Mouse (Mus musculus): Measurements from ENCODE around the gene Pabpc4. TPM values are rescaled to one million over a fixed set of nuclear protein-coding genes. Genes with fewer than 3 reads are reported as not detected.

Gene Pabpc4
- 478 and 1,194 TPM in 2 replicates for polyA plus RNA-seq (2012; ENCODE audit: insufficient read depth, low replicate concordance)

DNA sequence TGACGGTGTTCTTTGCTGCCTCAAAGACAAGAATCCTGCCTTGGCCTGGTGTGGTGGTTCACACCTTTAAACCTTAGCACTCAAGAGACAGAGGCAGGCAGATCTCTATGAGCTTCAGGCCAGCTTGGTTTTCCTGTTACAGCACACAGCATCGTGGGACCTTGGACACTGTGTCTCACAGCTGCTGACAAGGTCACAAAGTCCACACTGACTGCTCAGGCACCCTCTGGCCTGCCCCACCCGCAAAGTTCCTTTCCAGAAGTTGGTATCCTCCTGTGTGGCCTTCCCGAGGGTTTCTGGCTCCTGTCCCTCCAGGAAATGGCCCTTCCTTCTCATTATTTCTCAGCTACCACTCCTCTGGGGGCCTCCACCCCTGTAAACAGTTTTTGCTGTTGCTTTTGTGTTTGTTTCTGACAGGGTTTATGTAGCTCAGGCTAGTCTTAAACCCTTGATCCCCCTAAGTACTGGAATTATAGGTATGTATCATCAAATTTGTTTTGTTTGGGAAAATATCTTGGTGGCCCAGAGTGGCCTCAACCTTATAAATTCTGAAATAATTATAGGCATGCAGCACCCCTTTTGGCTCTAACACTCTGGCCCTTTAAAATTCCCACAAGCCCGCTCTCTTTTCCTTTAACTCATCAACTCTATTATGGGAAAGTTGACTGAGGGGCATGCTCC is at the start of gene Pabpc4:
TSS of gene Pabpc4 (plus strand) at position 631 of the 681 bp plus-strand sequence.
- Histone ChIP-seq H3K27me3 (replicated peaks) (peaks cover 47% of the 10 kb centered on the region), H3K9me3 (no peaks in the 10 kb centered on the region), H3K4me1 (peaks cover 10% of the 10 kb centered on the region), H3K36me3 (replicated peaks; ENCODE audit: low read length) (no peaks in the 10 kb centered on the region), H3K4me3 (replicated peaks) (no peak within 1 kb of the TSS)
- TF ChIP-seq FLI1 (IDR thresholded peaks at IDR 0.05; ENCODE audit: low read length) = no peak
- TF ChIP-seq GATA1 (IDR thresholded peaks at IDR 0.05; ENCODE audit: borderline replicate concordance, low read length) = no peak

DNA sequence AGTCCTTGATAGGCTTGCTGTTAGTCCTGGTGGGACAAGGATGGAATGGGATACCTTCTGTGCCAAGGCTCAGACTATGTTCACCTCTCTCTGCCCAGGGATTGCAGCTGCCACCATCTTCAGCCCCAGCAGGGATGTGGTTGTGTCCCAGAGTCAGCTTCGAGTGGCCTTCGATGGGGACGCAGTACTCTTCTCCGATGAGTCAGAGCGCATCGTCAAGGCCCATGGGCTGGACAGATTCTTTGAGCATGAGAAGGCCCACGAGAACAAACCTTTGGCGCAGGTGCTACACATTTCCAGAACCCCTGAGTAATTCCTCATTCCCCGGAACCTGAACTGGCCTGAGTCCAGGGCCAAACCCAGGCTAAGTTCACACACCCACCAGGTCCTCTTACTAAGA is 48.2 kb upstream of the Pabpc4 start:
- no peak overlapping the region for H3K4me3 ChIP-seq (replicated peaks)
- H3K27me3 ChIP-seq (replicated peaks) = peaks cover 86% of the 10 kb centered on the region
- TF ChIP-seq FLI1 (IDR thresholded peaks at IDR 0.05; ENCODE audit: low read length) = no peak
- no peak for TF ChIP-seq GATA1 (IDR thresholded peaks at IDR 0.05; ENCODE audit: borderline replicate concordance, low read length)
- peaks cover 22% of the 10 kb centered on the region for H3K4me1 ChIP-seq
- no peaks in the 10 kb centered on the region for H3K9me3 ChIP-seq
- no peaks in the 10 kb centered on the region for H3K36me3 ChIP-seq (replicated peaks; ENCODE audit: low read length)

DNA sequence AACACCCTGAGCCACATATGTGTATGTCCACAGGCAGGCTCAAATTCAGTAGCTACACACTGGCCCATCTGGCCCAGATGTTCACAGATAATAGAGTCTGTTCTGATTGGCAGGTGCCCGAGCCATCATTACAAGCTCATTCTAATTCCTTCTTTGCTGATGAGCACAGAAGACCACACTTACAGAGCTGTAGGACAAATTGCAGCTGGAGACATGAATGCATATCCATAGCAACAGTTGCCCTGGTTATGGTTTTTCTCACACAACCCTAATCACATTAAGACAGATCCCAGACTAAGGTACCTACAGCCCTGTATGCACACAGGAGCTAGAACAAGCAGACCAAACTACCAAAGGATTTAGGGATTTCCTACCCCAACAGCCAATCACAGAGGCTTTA is 46.8 kb upstream of the Pabpc4 start:
- peaks cover 83% of the 10 kb centered on the region for H3K27me3 ChIP-seq (replicated peaks)
- no peak overlapping the region for H3K4me3 ChIP-seq (replicated peaks)
- peaks cover 35% of the 10 kb centered on the region for H3K4me1 ChIP-seq
- no peaks in the 10 kb centered on the region for H3K36me3 ChIP-seq (replicated peaks; ENCODE audit: low read length)
- no peaks in the 10 kb centered on the region for H3K9me3 ChIP-seq
- TF ChIP-seq FLI1 (IDR thresholded peaks at IDR 0.05; ENCODE audit: low read length) (no peak), GATA1 (IDR thresholded peaks at IDR 0.05; ENCODE audit: borderline replicate concordance, low read length) (no peak)

DNA sequence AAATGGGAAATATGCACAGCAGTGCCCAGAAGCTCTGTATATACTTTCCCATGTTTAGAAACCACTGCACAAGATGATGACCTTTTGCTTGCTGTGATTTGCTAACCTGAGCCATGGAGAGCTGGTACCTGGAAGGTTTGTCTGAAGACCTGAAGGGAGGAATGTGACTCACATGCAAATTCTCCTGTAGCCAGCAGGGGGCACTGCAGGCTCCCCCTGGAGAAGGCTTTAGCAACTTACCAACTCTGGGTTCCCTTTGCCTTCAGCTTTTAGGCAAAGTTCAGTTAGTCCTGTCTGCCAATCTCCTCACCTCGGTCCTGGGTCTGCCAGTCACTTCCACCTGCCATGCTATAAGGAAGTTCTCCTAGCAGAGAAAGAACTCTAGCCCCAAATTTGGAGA is 45.4 kb upstream of the Pabpc4 start:
- Histone ChIP-seq H3K4me3 (replicated peaks) (no peak overlapping the region), H3K36me3 (replicated peaks; ENCODE audit: low read length) (no peaks in the 10 kb centered on the region), H3K27me3 (replicated peaks) (peaks cover 76% of the 10 kb centered on the region), H3K9me3 (no peaks in the 10 kb centered on the region), H3K4me1 (peaks cover 36% of the 10 kb centered on the region)
- TF ChIP-seq GATA1 (IDR thresholded peaks at IDR 0.05; ENCODE audit: borderline replicate concordance, low read length) (no peak), FLI1 (IDR thresholded peaks at IDR 0.05; ENCODE audit: low read length) (no peak)

DNA sequence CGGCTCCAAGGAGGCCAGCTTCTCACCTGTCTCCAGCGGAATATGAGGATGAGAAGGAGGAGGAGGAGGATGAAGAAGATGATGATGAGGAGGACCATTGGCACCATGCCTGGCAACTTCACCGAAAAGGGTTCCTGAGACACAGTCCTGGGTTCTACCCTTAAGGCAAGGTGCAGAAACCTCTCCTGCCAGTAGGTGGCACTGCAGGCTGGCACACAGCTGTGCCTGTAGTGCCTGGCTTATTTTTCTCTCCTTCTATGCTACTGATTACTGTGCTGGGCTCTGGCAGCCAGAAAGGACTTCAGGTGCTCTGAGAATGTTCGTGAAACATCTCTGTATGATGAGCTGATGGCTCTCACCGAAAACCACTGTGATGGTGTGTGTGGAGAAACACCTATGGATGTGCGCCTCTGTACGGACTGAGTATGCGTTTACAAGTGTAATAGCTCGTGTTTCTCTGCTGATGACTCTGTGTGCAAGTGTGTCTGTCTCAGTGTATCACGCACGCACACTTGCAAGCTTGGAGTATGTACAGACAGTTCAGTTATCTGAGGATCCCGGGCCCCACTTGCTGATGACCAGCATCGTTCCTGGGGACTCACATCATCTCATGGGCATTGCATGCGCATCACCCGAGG is 42.3 kb upstream of the Pabpc4 start:
- Histone ChIP-seq H3K36me3 (replicated peaks; ENCODE audit: low read length) (no peaks in the 10 kb centered on the region), H3K4me3 (replicated peaks) (no peak overlapping the region), H3K27me3 (replicated peaks) (peaks cover 53% of the 10 kb centered on the region), H3K4me1 (peaks cover 36% of the 10 kb centered on the region), H3K9me3 (no peaks in the 10 kb centered on the region)
- TF ChIP-seq FLI1 (IDR thresholded peaks at IDR 0.05; ENCODE audit: low read length) (no peak), GATA1 (IDR thresholded peaks at IDR 0.05; ENCODE audit: borderline replicate concordance, low read length) (no peak)

DNA sequence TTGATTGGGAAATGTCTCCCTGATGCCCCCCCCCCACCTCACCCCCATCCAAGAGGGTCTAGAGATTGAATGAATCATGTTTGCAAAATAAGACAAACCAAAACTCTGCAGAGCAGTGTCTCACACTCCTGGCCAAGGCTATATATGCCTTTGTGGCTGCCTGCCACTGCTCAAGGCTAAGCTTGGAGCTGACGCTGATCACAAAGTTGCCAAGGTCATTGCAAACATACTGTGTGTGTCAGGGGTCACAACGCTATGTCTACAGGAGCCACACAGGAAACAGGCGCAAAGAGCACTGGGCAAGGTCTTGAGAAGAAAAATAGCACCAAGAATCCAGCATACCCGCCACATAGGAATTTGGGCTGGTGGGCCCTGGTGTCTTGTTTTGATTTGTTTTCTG is 41.5 kb upstream of the Pabpc4 start:
- Histone ChIP-seq H3K36me3 (replicated peaks; ENCODE audit: low read length) (no peaks in the 10 kb centered on the region), H3K4me1 (peaks cover 36% of the 10 kb centered on the region), H3K4me3 (replicated peaks) (no peak overlapping the region), H3K9me3 (no peaks in the 10 kb centered on the region), H3K27me3 (replicated peaks) (peaks cover 49% of the 10 kb centered on the region)
- TF ChIP-seq FLI1 (IDR thresholded peaks at IDR 0.05; ENCODE audit: low read length) (no peak), GATA1 (IDR thresholded peaks at IDR 0.05; ENCODE audit: borderline replicate concordance, low read length) (no peak)

DNA sequence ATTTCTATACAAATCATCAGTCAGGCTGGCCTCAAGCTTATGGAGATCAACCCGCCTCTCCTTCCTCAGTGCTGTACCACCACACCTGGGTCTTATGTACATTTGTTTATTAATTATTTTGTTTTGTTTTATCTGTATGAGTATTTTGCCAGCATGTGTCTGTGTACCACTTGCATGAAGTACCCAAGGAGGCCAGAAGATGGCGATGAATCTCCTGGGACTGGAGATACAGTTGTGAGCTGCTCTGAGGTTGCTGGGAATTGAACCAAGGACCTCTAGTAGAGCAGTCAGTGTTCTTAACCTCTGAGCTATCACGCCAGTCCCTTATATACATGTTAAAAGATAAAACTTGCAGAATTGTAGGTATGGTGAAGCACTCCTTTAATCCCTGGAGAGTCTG is 38.8 kb upstream of the Pabpc4 start:
- TF ChIP-seq FLI1 (IDR thresholded peaks at IDR 0.05; ENCODE audit: low read length) (no peak), GATA1 (IDR thresholded peaks at IDR 0.05; ENCODE audit: borderline replicate concordance, low read length) (no peak)
- peaks cover 59% of the 10 kb centered on the region for H3K27me3 ChIP-seq (replicated peaks)

DNA sequence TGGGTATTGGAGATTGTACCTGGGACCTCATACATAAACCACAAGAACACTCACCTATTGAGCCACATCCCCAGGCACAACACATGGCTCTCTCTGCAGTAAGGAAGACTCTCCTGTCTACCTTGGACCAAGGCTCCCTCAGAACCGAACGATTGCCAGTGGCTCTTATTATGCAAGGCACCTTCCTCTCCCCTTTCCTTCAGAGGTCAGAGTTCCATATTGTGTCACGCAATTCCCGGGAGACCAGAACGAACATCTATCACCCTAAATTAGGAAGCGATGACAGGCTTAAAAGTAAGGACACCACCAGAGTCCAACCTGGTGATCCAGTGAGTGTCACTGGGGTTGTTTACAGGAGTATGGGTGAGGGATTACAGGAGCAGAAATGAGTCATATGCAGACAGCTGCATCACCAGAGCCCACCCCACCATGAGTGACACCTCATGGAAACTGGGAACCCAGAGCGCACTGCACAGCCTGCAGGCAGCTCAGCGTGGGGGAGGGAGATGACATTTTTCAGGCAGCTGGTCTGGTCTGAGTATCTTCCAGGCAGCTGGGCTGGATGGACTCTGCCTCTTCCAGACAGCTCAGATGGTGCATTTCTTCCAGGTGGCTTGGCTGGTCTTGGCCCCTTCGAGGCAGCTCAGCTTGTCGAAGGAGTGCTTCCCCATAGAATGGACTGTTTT is 36.3 kb upstream of the Pabpc4 start:
- no peaks in the 10 kb centered on the region for H3K9me3 ChIP-seq
- TF ChIP-seq FLI1 (IDR thresholded peaks at IDR 0.05; ENCODE audit: low read length) (no peak), GATA1 (IDR thresholded peaks at IDR 0.05; ENCODE audit: borderline replicate concordance, low read length) (no peak)
- no peaks in the 10 kb centered on the region for H3K4me1 ChIP-seq
- no peaks in the 10 kb centered on the region for H3K36me3 ChIP-seq (replicated peaks; ENCODE audit: low read length)
- H3K27me3 ChIP-seq (replicated peaks) = peaks cover 63% of the 10 kb centered on the region
- no peak overlapping the region for H3K4me3 ChIP-seq (replicated peaks)

More for the DNA sequence above, 38.8 kb upstream of the Pabpc4 start:
- Histone ChIP-seq H3K4me3 (replicated peaks) (no peak overlapping the region), H3K4me1 (peaks cover 21% of the 10 kb centered on the region), H3K36me3 (replicated peaks; ENCODE audit: low read length) (no peaks in the 10 kb centered on the region), H3K9me3 (no peaks in the 10 kb centered on the region)

DNA sequence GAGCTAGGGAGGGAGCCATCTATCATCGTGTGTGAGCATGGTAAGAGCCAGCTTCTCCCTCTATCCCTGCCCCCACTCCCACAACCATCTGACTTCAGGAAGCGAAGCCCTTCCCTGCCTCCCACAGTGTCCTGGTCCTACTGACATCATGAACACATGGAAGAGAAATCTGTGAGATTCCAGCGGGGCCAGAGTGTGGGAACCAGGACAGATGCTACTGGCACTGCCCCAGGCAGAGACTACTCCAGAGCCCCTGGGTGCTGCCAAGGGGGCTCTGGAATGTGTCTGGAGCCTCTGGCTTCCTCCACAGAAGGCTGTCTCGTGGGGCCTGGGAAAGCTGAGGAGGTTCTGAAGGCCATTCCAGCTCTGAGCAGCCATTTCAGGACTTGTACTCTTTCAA is 34.4 kb upstream of the Pabpc4 start:
- peaks cover 73% of the 10 kb centered on the region for H3K27me3 ChIP-seq (replicated peaks)
- no peak overlapping the region for H3K4me3 ChIP-seq (replicated peaks)
- H3K4me1 ChIP-seq = peaks cover 2% of the 10 kb centered on the region; the same call in 1 of the 2 replicates
- no peaks in the 10 kb centered on the region for H3K36me3 ChIP-seq (replicated peaks; ENCODE audit: low read length)
- H3K9me3 ChIP-seq = no peaks in the 10 kb centered on the region
- no peak for TF ChIP-seq GATA1 (IDR thresholded peaks at IDR 0.05; ENCODE audit: borderline replicate concordance, low read length)
- TF ChIP-seq FLI1 (IDR thresholded peaks at IDR 0.05; ENCODE audit: low read length) = no peak

DNA sequence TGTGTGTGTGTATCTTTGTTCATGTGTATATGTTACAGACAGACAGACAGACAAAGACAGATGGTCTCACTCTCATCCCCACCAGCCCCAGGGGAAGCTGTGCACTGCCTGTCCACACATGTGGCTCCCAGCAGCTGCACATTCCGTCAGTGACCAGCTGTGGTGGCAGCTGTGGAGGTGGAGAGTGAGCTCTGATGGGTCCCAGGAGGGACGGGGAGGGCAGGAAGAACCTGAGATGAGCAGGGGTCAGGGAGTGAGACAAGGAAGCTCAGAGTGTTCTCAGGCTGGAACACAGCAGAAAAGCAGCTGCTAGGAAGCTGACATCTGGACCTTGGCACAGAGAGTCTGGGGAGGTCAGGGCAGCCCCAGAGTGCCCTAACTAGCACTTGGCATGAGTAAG is 33.9 kb upstream of the Pabpc4 start:
- H3K36me3 ChIP-seq (replicated peaks; ENCODE audit: low read length) = no peaks in the 10 kb centered on the region
- H3K9me3 ChIP-seq = no peaks in the 10 kb centered on the region
- H3K27me3 ChIP-seq (replicated peaks) = peaks cover 78% of the 10 kb centered on the region
- no peak for TF ChIP-seq GATA1 (IDR thresholded peaks at IDR 0.05; ENCODE audit: borderline replicate concordance, low read length)
- no peak for TF ChIP-seq FLI1 (IDR thresholded peaks at IDR 0.05; ENCODE audit: low read length)
- no peak overlapping the region for H3K4me3 ChIP-seq (replicated peaks)
- peaks cover 7% of the 10 kb centered on the region for H3K4me1 ChIP-seq

Data from megakaryocyte, embryonic 14.5 days (primary cell).